Comparison of ENCODE assay signal across 10 mouse cellular contexts in genomic region chr12:36036776-36037175, GRCm38 (mm10). TPM values are rescaled to one million over a fixed set of nuclear protein-coding genes. Genes with fewer than 3 reads are reported as not detected.
DNase-seq lines count a peak whose midpoint lies in the region; ATAC-seq and TF ChIP-seq lines count a peak whose summit lies in the region.
"Had no signal": no experiment of that assay in that cellular context is flagged by ENCODE, and none has a peak within 500 bp of the region (broad histone marks: within the 10 kb centered on the region; RNA-seq: fewer than 3 reads in every experiment).

No protein-coding gene starts in this region.

- H3K9me3 ChIP-seq in kidney, embryonic 16.5 days (ENCODE audit: low read length), result peaks cover 10% of the 10 kb centered on the region; the same call in 1 of the 2 replicates
- H3K9me3 ChIP-seq in liver, embryonic 12.5 days (replicated peaks), result no peaks in the 10 kb centered on the region

- 69% methylated on average over 10 of the region's 10 CpGs for whole genome bisulfite sequencing in kidney, adult 2 months
- 77% methylated on average over 10 of the region's 10 CpGs for WGBS in kidney, embryonic 16.5 days
- 8% methylated on average over 10 of the region's 10 CpGs for WGBS in thymus, adult 2 months
- 73% methylated on average over 10 of the region's 10 CpGs for WGBS in liver, embryonic 12.5 days (ENCODE audit: insufficient replicate concordance)

- no peaks in the 10 kb centered on the region; the same call in 1 of the 2 replicates for H3K4me1 ChIP-seq in kidney, adult 2 months (ENCODE audit: control insufficient read depth, insufficient read depth, low read length)
- H3K4me1 ChIP-seq in kidney, embryonic 16.5 days (ENCODE audit: insufficient read depth, low read length), result peaks cover 12% of the 10 kb centered on the region; the same call in 1 of the 2 replicates
- peaks cover 16% of the 10 kb centered on the region for H3K4me1 ChIP-seq in thymus, adult 2 months (replicated peaks; ENCODE audit: control insufficient read depth, insufficient read depth, low read length)
- H3K4me1 ChIP-seq in liver, embryonic 12.5 days, result peaks cover 22% of the 10 kb centered on the region

- H3K27ac ChIP-seq in kidney, adult 2 months (ENCODE audit: insufficient read depth, low read depth, low read length), result no peak overlapping the region
- H3K27ac ChIP-seq in kidney, embryonic 16.5 days (ENCODE audit: low read length), result no peak overlapping the region
- peak overlapping the region; percentile 73; the same call in 1 of the 2 replicates for H3K27ac ChIP-seq in thymus, adult 2 months (ENCODE audit: control insufficient read depth, insufficient read depth, low read length)
- H3K27ac ChIP-seq in liver, embryonic 12.5 days, result no peak overlapping the region
- H3K27ac ChIP-seq: midbrain, embryonic 13.5 days had no signal

- H3K4me2 ChIP-seq in kidney, embryonic 16.5 days (replicated peaks; ENCODE audit: low read depth, low read length), result no peak overlapping the region
- H3K4me2 ChIP-seq in liver, embryonic 12.5 days, result no peak overlapping the region
- H3K4me2 ChIP-seq: midbrain, embryonic 13.5 days had no signal

- no peak overlapping the region for H3K9ac ChIP-seq in kidney, embryonic 16.5 days (replicated peaks; ENCODE audit: low read length)
- H3K9ac ChIP-seq in liver, embryonic 12.5 days, result no peak overlapping the region
- H3K9ac ChIP-seq: midbrain, embryonic 13.5 days had no signal

- H3K4me3 ChIP-seq in kidney, adult 2 months (ENCODE audit: insufficient read depth, low read depth, low read length), result no peak overlapping the region
- no peak overlapping the region for H3K4me3 ChIP-seq in kidney, embryonic 16.5 days (ENCODE audit: low read length)
- H3K4me3 ChIP-seq in thymus, adult 2 months (ENCODE audit: control insufficient read depth, insufficient read depth, low read length), result 0 out of 2 replicates have a peak overlapping the region, but pooled peaks have one; percentile 6
- H3K4me3 ChIP-seq in liver, embryonic 12.5 days, result no peak overlapping the region
- H3K4me3 ChIP-seq: erythroblast, embryonic 14.5 days; midbrain, embryonic 13.5 days had no signal

- no peaks in the 10 kb centered on the region for H3K36me3 ChIP-seq in kidney, adult 2 months (ENCODE audit: control insufficient read depth, insufficient read depth, low read length)
- H3K36me3 ChIP-seq in kidney, embryonic 16.5 days (ENCODE audit: insufficient read depth, low read length), result no peaks in the 10 kb centered on the region; the same call in 1 of the 2 replicates
- H3K36me3 ChIP-seq in thymus, adult 2 months (ENCODE audit: control insufficient read depth, insufficient read depth, low read length), result no peaks in the 10 kb centered on the region
- H3K36me3 ChIP-seq in liver, embryonic 12.5 days, result no peaks in the 10 kb centered on the region

- H3K27me3 ChIP-seq in kidney, adult 2 months (replicated peaks; ENCODE audit: control insufficient read depth, insufficient read depth, low read length), result no peaks in the 10 kb centered on the region
- no peaks in the 10 kb centered on the region for H3K27me3 ChIP-seq in kidney, embryonic 16.5 days (ENCODE audit: insufficient read depth, low read length)
- H3K27me3 ChIP-seq in thymus, adult 2 months (ENCODE audit: control insufficient read depth, insufficient read depth, low read length), result no peaks in the 10 kb centered on the region
- H3K27me3 ChIP-seq in liver, embryonic 12.5 days (replicated peaks), result no peaks in the 10 kb centered on the region
- H3K27me3 ChIP-seq: midbrain, embryonic 13.5 days had no signal

- DNase-seq in kidney, adult 2 months, result peak; percentile 72
- DNase-seq in thymus, adult 2 months, result no peak
- no peak for DNase-seq in thymus, postnatal 0 days (ENCODE audit: low spot score)
- peak; percentile 75 for DNase-seq in induced T-regulatory cell, adult 2 months (ENCODE audit: low read depth)
- DNase-seq in c-Kit-positive CD71-positive TER-119-positive erythroid progenitor cells, embryonic 14.5 days (ENCODE audit: low spot score), result no peak
- no peak for DNase-seq in right cerebral cortex, postnatal 36 days (ENCODE audit: low spot score in 2 of 2)

- no peak for ATAC-seq in kidney, embryonic 16.5 days (ENCODE audit: low FRiP score, low TSS enrichment)
- no peak for ATAC-seq in liver, embryonic 12.5 days
- ATAC-seq: midbrain, embryonic 13.5 days had no signal

- TF ChIP-seq CTCF in kidney, adult 2 months (conservative IDR thresholded peaks at IDR 0.05; ENCODE audit: insufficient read depth, insufficient read length, low read depth, low read length), result 0 out of 2 replicates have a peak, but pooled peaks have one; percentile 4
- TF ChIP-seq CTCF in thymus, adult 2 months (IDR thresholded peaks at IDR 0.05; ENCODE audit: borderline replicate concordance, control insufficient read depth, extremely low read depth, insufficient read depth, low read length, poor library complexity), result no peak

- no peak for TF ChIP-seq POLR2A in kidney, adult 2 months (IDR thresholded peaks at IDR 0.05; ENCODE audit: low read depth, low read length)
- TF ChIP-seq POLR2A in thymus, adult 2 months (IDR thresholded peaks at IDR 0.05; ENCODE audit: control insufficient read depth, extremely low read depth, insufficient read depth, low read length, poor library complexity), result no peak

RNA-seq across cellular contexts. Expression of gene Tspan13, which starts 5.5 kb away (rescaled TPM):
- polyA plus RNA-seq in kidney, adult 2 months (2012; rRNA removed), result 23.7 and 29.7 TPM in 2 replicates
- 91.3 and 108 TPM in 2 replicates for polyA plus RNA-seq in kidney, embryonic 16.5 days (2015; fragmentation: Nextera tagmentation; extraction: Ambion mirVana)
- polyA plus RNA-seq in thymus, adult 2 months (2012; rRNA removed), result 294 and 360 TPM in 2 replicates
- 213 and 218 TPM in 2 replicates for polyA plus RNA-seq in thymus, postnatal 0 days (2015; fragmentation: Nextera tagmentation; extraction: Ambion mirVana)
- polyA plus RNA-seq in liver, embryonic 12.5 days (2016; fragmentation: Nextera tagmentation; extraction: Ambion mirVana), result 26.2 and 27.2 TPM in 2 replicates

RNA-seq across cellular contexts. Expression of gene Agr2, which starts 44.1 kb away (rescaled TPM):
- polyA plus RNA-seq in kidney, adult 2 months (2012; rRNA removed), result not detected in 2 replicates
- polyA plus RNA-seq in kidney, embryonic 16.5 days (2015; fragmentation: Nextera tagmentation; extraction: Ambion mirVana), result 2.2 and 2.6 TPM in 2 replicates
- polyA plus RNA-seq in thymus, adult 2 months (2012; rRNA removed), result 0.29 and 0.69 TPM in 2 replicates
- polyA plus RNA-seq in thymus, postnatal 0 days (2015; fragmentation: Nextera tagmentation; extraction: Ambion mirVana), result 8.7 and 12.5 TPM in 2 replicates
- polyA plus RNA-seq in liver, embryonic 12.5 days (2016; fragmentation: Nextera tagmentation; extraction: Ambion mirVana), result not detected in 2 replicates
- polyA plus RNA-seq: erythroblast, embryonic 14.5 days had no signal

Comparison
In these comparisons a context has a peak if more than half of its experiments do, and no peak if none do; other contexts are left out.
1. DNase-seq: peak in kidney, adult 2 months (single experiment) and induced T-regulatory cell, adult 2 months (single experiment); none in thymus, adult 2 months (single experiment), thymus, postnatal 0 days (single experiment), c-Kit-positive CD71-positive TER-119-positive erythroid progenitor cells, embryonic 14.5 days (single experiment) and right cerebral cortex, postnatal 36 days (0 of 2).